Mouse (Mus musculus) kidney, embryonic 16.5 days (tissue): Measurements from ENCODE around the gene Mvb12b. TPM values are rescaled to one million over a fixed set of nuclear protein-coding genes. Genes with fewer than 3 reads are reported as not detected.

Source experiments
- ATAC-seq: fragments of 200-750 bp; cut with Nextera tagmentation; 2 replicates; pipeline ENCODE4 v1.8.0; 2017; ENCODE audit warnings: moderate TSS enrichment; ENCODE audit not compliant: low FRiP score, low TSS enrichment
- H3K27ac ChIP-seq: fragments of 300-500 bp; sonication (generic); 2 replicates; pipeline ENCODE4 v1.5.1; 2014; ENCODE audit warnings: low read length
- H3K27me3 ChIP-seq: fragments of 300-500 bp; sonication (generic); 2 replicates; pipeline ENCODE4 v1.6.1; 2014; ENCODE audit warnings: low read length, control low read depth, mixed read lengths; ENCODE audit not compliant: insufficient read depth
- H3K36me3 ChIP-seq: fragments of 300-500 bp; sonication (generic); 2 replicates; pipeline ENCODE4 v1.6.1; 2014; ENCODE audit warnings: low read length, control low read depth, mixed read lengths; ENCODE audit not compliant: insufficient read depth
- H3K4me1 ChIP-seq: fragments of 300-500 bp; sonication (generic); 2 replicates; pipeline ENCODE4 v1.6.1; 2014; ENCODE audit warnings: low read length, control low read depth, mixed read lengths; ENCODE audit not compliant: insufficient read depth
- H3K4me2 ChIP-seq: fragments of 300-500 bp; sonication (generic); replicated peaks from 2 replicates; pipeline ENCODE4 v1.6.1; 2014; ENCODE audit warnings: low read depth, low read length
- H3K4me3 ChIP-seq: fragments of 300-500 bp; sonication (generic); 2 replicates; pipeline ENCODE4 v1.5.1; 2014; ENCODE audit warnings: mild to moderate bottlenecking, low read length
- H3K9ac ChIP-seq: fragments of 300-500 bp; sonication (generic); replicated peaks from 2 replicates; pipeline ENCODE4 v1.6.1; 2014; ENCODE audit warnings: low read length
- H3K9me3 ChIP-seq: fragments of 300-500 bp; sonication (generic); 2 replicates; pipeline ENCODE4 v1.6.1; 2016; ENCODE audit warnings: low read length, control low read depth
- WGBS: fragments of 180-500 bp; shearing (Covaris S2); extraction: QIAGEN DNeasy Blood & Tissue Kit; methylation state at CpG from one replicate; pipeline ENCODE4 v1.1.7; 2014; 5-methylcytosine and 5-hydroxymethylcytosine counted together
- polyA plus RNA-seq: library from polyadenylated mRNA; unstranded; fragments of >200 nt; fragmentation: Nextera tagmentation; extraction: Ambion mirVana; gene quantifications from 2 replicates; pipeline ENCODE4 v1.2.1, GENCODE M21; 2015

The Mvb12b gene
- polyA plus RNA-seq, 1 experiment from 2014 or later: 14.2 TPM

DNA sequence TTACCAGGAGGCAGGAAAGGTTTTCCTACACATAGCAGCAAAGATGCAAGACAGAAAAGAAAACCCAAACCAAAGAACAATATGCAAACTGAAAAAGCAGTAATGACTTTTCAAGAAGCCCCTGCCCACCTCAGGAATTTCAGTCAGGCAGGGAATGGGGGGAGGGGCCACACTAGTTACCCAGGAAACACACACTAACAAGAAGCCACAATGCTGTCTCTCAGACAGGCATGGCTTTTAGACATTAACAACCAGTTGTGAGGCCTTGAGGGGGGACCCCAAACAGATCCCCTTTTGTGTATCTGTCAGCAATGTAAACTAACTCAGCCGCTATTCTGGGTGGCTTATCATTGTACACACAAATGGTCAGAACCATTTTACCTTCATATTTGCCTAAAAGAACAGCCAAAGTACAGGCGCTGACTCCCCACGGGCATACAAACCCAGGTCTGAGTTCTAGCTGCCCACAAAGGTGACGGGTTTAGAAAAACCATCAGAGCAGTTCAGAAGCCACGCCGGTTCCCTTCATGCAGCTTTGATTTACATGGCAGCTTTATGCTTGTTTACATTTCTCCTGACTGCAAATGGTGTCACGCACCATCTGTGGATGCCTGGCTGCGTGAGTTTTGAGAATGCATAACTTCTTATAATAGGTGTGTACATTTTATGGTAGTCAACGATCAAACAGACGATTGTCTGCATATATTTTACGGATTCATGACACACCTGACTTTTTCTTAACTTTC, 105.9 kb downstream of the Mvb12b start:
- Histone ChIP-seq H3K36me3 (peaks cover 30% of the 10 kb centered on the region), H3K4me2 (no peak overlapping the region), H3K4me1 (peaks cover 15% of the 10 kb centered on the region), H3K4me3 (no peak overlapping the region), H3K27me3 (no peaks in the 10 kb centered on the region), H3K27ac (no peak overlapping the region), H3K9me3 (peaks cover 27% of the 10 kb centered on the region), H3K9ac (no peak overlapping the region)
- WGBS: 48% methylated on average over 11 of the region's 11 CpGs
- ATAC-seq: no peak

DNA sequence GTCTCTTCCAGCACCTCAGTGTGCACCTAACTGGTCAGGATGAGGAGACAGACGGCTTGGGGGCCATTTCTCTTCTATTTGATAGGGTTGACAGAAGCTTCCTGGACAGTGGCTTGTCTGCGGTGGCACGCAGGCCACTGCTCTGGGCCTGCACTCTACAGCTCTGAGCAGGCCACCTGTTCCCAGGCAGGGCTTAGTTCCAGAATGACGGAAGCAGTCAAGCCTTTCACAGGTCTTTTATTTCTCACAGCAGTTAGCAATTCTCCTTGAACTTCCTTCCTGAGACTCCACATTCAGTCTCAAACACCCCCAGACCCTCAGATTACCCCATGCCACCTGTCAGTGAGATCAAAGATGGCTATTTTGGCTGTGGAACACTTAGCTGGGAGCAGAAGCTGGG, 109.3 kb downstream of the Mvb12b start:
- Histone ChIP-seq H3K36me3 (peaks cover 30% of the 10 kb centered on the region), H3K4me3 (no peak overlapping the region), H3K9me3 (peaks cover 29% of the 10 kb centered on the region), H3K4me2 (no peak overlapping the region), H3K27ac (no peak overlapping the region), H3K9ac (no peak overlapping the region), H3K4me1 (peaks cover 15% of the 10 kb centered on the region), H3K27me3 (no peaks in the 10 kb centered on the region)
- 98% methylated on average over 4 of the region's 4 CpGs for WGBS
- ATAC-seq: no peak

- WGBS: 98% methylated on average over 11 of the region's 11 CpGs
- Histone ChIP-seq H3K36me3 (peaks cover 27% of the 10 kb centered on the region), H3K27ac (no peak overlapping the region), H3K4me1 (peaks cover 10% of the 10 kb centered on the region), H3K27me3 (no peaks in the 10 kb centered on the region), H3K4me2 (no peak overlapping the region), H3K9ac (no peak overlapping the region), H3K4me3 (no peak overlapping the region), H3K9me3 (peaks cover 29% of the 10 kb centered on the region)
- no peak for ATAC-seq
Measured at GRCm38 (mm10) chr2:33777051-33777450, 110.7 kb downstream of the Mvb12b start.

GRCm38 (mm10) chr2:33774884-33775283, 112.9 kb downstream of the Mvb12b start:
- no peak overlapping the region for H3K27ac ChIP-seq
- peaks cover 27% of the 10 kb centered on the region for H3K36me3 ChIP-seq
- ATAC-seq: no peak
- H3K9me3 ChIP-seq: peaks cover 29% of the 10 kb centered on the region
- no peak overlapping the region for H3K4me2 ChIP-seq
- H3K9ac ChIP-seq: no peak overlapping the region
- no peaks in the 10 kb centered on the region for H3K27me3 ChIP-seq
- 90% methylated on average over 2 of the region's 2 CpGs for WGBS
- H3K4me1 ChIP-seq: no peaks in the 10 kb centered on the region; the same call in 1 of the 2 replicates
- no peak overlapping the region for H3K4me3 ChIP-seq

GRCm38 (mm10) chr2:33774106-33774505, 113.6 kb downstream of the Mvb12b start:
- 59% methylated on average over 4 of the region's 4 CpGs for WGBS
- no peak overlapping the region for H3K9ac ChIP-seq
- no peak for ATAC-seq

DNA sequence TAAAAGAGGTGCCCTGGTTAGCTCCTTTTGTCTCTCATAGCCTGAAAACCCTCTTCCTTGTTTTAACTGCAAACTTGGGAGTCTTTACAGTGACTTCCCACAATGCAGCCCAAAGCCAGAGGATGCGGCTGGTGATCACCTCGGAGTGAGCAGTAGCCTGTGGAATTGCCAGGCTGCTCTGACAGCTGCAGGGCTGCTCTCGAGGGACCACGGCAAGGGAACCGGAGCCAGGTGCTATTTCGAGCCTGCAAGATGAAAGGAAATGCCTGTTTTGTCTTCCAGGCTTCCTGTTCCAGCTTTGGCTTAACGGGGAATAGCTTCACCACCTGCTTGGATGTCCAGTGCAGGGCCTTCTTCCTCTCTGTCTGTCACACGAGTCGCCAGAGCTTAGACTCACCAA, 115.3 kb downstream of the Mvb12b start:
- H3K27me3 ChIP-seq: no peaks in the 10 kb centered on the region
- peaks cover 8% of the 10 kb centered on the region for H3K9me3 ChIP-seq
- peaks cover 5% of the 10 kb centered on the region for H3K36me3 ChIP-seq
- no peak overlapping the region for H3K9ac ChIP-seq
- H3K4me1 ChIP-seq: no peaks in the 10 kb centered on the region; the same call in 1 of the 2 replicates
- WGBS: 25% methylated on average over 9 of the region's 9 CpGs
- no peak overlapping the region for H3K27ac ChIP-seq
- no peak for ATAC-seq
- H3K4me2 ChIP-seq: no peak overlapping the region
- H3K4me3 ChIP-seq: no peak overlapping the region

More at GRCm38 (mm10) chr2:33774106-33774505, 113.6 kb downstream of the Mvb12b start:
- Histone ChIP-seq H3K4me1 (no peaks in the 10 kb centered on the region; the same call in 1 of the 2 replicates), H3K27me3 (no peaks in the 10 kb centered on the region), H3K27ac (no peak overlapping the region), H3K9me3 (peaks cover 24% of the 10 kb centered on the region), H3K36me3 (peaks cover 22% of the 10 kb centered on the region), H3K4me3 (no peak overlapping the region), H3K4me2 (no peak overlapping the region)

GRCm38 (mm10) chr2:33771388-33771787, 116.4 kb downstream of the Mvb12b start:
- H3K4me3 ChIP-seq: no peak overlapping the region
- no peaks in the 10 kb centered on the region for H3K27me3 ChIP-seq
- ATAC-seq: no peak
- 68% methylated on average over 10 of the region's 10 CpGs for WGBS
- no peaks in the 10 kb centered on the region for H3K9me3 ChIP-seq
- H3K27ac ChIP-seq: no peak overlapping the region
- no peak overlapping the region for H3K9ac ChIP-seq
- no peaks in the 10 kb centered on the region; the same call in 1 of the 2 replicates for H3K4me1 ChIP-seq
- H3K36me3 ChIP-seq: no peaks in the 10 kb centered on the region
- H3K4me2 ChIP-seq: no peak overlapping the region

GRCm38 (mm10) chr2:33770526-33771130, 117.1 kb downstream of the Mvb12b start:
- ATAC-seq: no peak
- Histone ChIP-seq H3K4me2 (no peak overlapping the region), H3K36me3 (no peaks in the 10 kb centered on the region), H3K4me1 (no peaks in the 10 kb centered on the region; the same call in 1 of the 2 replicates), H3K9me3 (no peaks in the 10 kb centered on the region), H3K27ac (no peak overlapping the region), H3K4me3 (no peak overlapping the region), H3K27me3 (no peaks in the 10 kb centered on the region), H3K9ac (no peak overlapping the region)
- 90% methylated on average over 4 of the region's 4 CpGs for WGBS

DNA sequence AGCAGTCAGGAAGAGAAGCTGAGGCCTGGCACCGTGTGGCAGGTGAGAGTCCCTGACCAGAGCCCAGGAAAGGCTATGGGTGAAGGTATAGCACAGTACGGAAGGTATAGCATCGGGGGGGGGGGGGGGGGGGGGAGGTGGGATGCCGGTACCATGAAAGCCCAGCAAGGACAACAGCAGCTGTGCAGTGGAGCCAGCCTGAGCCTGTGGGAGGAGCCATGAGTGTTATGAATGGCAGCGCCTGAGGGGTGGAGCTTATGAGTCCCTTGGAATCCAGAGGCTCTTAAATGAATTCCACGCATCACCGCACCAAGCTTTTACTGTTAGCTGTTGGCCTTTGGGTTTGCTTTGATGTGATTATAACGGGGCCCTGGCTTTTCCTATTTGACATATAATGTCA, 123.3 kb downstream of the Mvb12b start:
- Histone ChIP-seq H3K27ac (no peak overlapping the region), H3K4me2 (no peak overlapping the region), H3K9me3 (no peaks in the 10 kb centered on the region), H3K4me3 (no peak overlapping the region), H3K27me3 (no peaks in the 10 kb centered on the region), H3K36me3 (no peaks in the 10 kb centered on the region), H3K4me1 (peaks cover 15% of the 10 kb centered on the region), H3K9ac (no peak overlapping the region)
- ATAC-seq: peak; percentile 64; the same call in 1 of the 2 replicates
- 53% methylated on average over 8 of the region's 8 CpGs for WGBS

DNA sequence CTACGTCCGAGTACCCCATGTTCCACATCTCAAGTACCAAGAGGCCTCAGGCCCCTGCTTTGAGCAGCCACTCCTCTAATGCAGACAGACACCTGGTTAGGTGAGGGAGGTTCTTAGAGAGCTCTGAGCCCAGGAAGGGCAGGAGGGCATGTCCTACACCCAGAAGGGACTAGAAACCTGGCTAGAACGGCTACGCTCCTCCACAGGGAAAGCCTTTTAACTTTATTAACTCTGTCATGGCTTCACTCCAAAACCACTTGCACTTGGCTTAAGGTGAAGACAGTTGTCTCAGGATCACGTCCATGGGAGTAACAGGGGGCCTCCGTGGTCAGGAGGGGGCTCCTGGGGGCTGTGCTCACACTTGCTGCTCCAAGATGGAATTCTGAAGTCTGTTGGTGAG, 125.5 kb downstream of the Mvb12b start:
- H3K4me1 ChIP-seq: peaks cover 15% of the 10 kb centered on the region
- no peak overlapping the region for H3K4me2 ChIP-seq
- 63% methylated on average over 6 of the region's 6 CpGs for WGBS
- no peaks in the 10 kb centered on the region for H3K9me3 ChIP-seq
- H3K27ac ChIP-seq: no peak overlapping the region
- H3K4me3 ChIP-seq: no peak overlapping the region
- no peaks in the 10 kb centered on the region for H3K36me3 ChIP-seq
- H3K9ac ChIP-seq: no peak overlapping the region
- no peak for ATAC-seq
- H3K27me3 ChIP-seq: no peaks in the 10 kb centered on the region
